In the genomic region with DNA sequence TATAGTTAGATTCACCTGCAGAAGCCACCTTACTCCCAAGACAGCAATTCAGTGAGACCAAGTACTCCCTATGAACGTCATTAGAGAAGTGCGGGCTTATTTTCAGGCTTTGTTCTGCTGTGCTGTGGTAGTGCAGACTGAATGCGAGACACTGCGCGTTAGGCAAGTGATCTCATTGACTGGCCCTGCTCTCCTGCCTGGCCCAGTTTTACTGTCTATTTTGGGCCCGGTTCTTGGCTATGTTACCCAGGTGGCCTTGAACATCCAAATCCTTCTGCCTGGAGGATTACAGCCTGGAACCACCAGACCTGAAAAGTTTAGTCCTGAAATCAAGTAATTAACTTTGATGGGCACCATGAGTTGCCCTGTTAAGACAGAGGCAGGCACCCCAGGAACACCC, we compare ENCODE assay signal across 16 mouse cellular contexts. TPM values are rescaled to one million over a fixed set of nuclear protein-coding genes. Genes with fewer than 3 reads are reported as not detected.
DNase-seq lines count a peak whose midpoint lies in the region; ATAC-seq lines count a peak whose summit lies in the region.
"Had no signal": no experiment of that assay in that cellular context is flagged by ENCODE, and none has a peak within 500 bp of the region (broad histone marks: within the 10 kb centered on the region; RNA-seq: fewer than 3 reads in every experiment).

No protein-coding gene starts in this region.

- H3K9ac ChIP-seq in heart, embryonic 11.5 days (ENCODE audit: low read depth, low read length): no peak overlapping the region
- H3K9ac ChIP-seq: limb, embryonic 12.5 days; liver, embryonic 14.5 days; lung, embryonic 15.5 days had no signal

- no peak overlapping the region for H3K4me2 ChIP-seq in heart, embryonic 11.5 days
- H3K4me2 ChIP-seq: limb, embryonic 12.5 days; lung, embryonic 15.5 days had no signal

- no peaks in the 10 kb centered on the region for H3K9me3 ChIP-seq in heart, embryonic 11.5 days (replicated peaks; ENCODE audit: control insufficient read depth, low read length)
- H3K9me3 ChIP-seq: limb, embryonic 12.5 days; lung, embryonic 15.5 days had no signal

- no peaks in the 10 kb centered on the region for H3K27me3 ChIP-seq in heart, embryonic 11.5 days (ENCODE audit: control insufficient read depth, insufficient read depth, low read length)
- H3K27me3 ChIP-seq: limb, embryonic 12.5 days; lung, embryonic 15.5 days had no signal

- DNase-seq in adrenal gland, adult (ENCODE audit: inconsistent age in 2 of 2, low spot score in 1 of 2): peak; percentile 65 to 74
- DNase-seq in adrenal gland, adult 18-20 months (ENCODE audit: low spot score in 2 of 2): no peak
- no peak for DNase-seq in frontal cortex, postnatal 36 days (ENCODE audit: low spot score in 2 of 2)
- peak; percentile 40 for DNase-seq in heart, adult 8-10 months (ENCODE audit: low spot score)
- no peak for DNase-seq in c-Kit-positive CD71-positive TER-119-positive erythroid progenitor cells, embryonic 14.5 days (ENCODE audit: low spot score)
- no peak for DNase-seq in spleen, postnatal 36 days (ENCODE audit: low spot score in 2 of 2)
- DNase-seq: embryo, embryonic 11 days; kidney, adult 11 months; lung, postnatal 4 days; right cerebral cortex, postnatal 4 days had no signal

- WGBS in heart, embryonic 11.5 days (ENCODE audit: insufficient replicate concordance): 93% methylated on average over 6 of the region's 6 CpGs

- peaks cover 17% of the 10 kb centered on the region for H3K36me3 ChIP-seq in heart, embryonic 11.5 days (ENCODE audit: control insufficient read depth, insufficient read depth, low read length)

- no peak overlapping the region for H3K4me3 ChIP-seq in heart, embryonic 11.5 days (ENCODE audit: low read depth, low read length)
- H3K4me3 ChIP-seq: limb, embryonic 12.5 days; lung, embryonic 15.5 days had no signal

- peak; percentile 57; the same call in 1 of the 2 replicates for ATAC-seq in frontal cortex, adult (ENCODE audit: low TSS enrichment)
- no peak for ATAC-seq in heart, embryonic 11.5 days (replicated peaks; ENCODE audit: insufficient number of reproducible peaks, low FRiP score, low TSS enrichment)
- ATAC-seq: forebrain, embryonic 16.5 days had no signal

- H3K4me1 ChIP-seq in heart, embryonic 11.5 days (ENCODE audit: control insufficient read depth, insufficient read depth, low read length): no peaks in the 10 kb centered on the region
- H3K4me1 ChIP-seq: limb, embryonic 12.5 days; lung, embryonic 15.5 days had no signal

- H3K27ac ChIP-seq in heart, embryonic 11.5 days (ENCODE audit: low read depth, low read length): no peak overlapping the region
- H3K27ac ChIP-seq: limb, embryonic 12.5 days; liver, embryonic 14.5 days; lung, embryonic 15.5 days had no signal

RNA-seq across cellular contexts. Expression of a gene that starts 35.2 kb away (rescaled TPM):
- 10 to 100 TPM; 19.7 to 23.3 TPM for total RNA-seq in adrenal gland, adult 18-20 months (2021)
- 10 to 100 TPM; 71.9 to 85.2 (median 79.4) TPM for total RNA-seq in heart, adult 8-10 months (2022)
- polyA plus RNA-seq in heart, embryonic 11.5 days (2014; fragmentation: Nextera tagmentation; extraction: Ambion mirVana): 79.1 and 82.5 TPM in 2 replicates

RNA-seq across cellular contexts. Expression of a gene that starts 35.3 kb away (rescaled TPM):
- under 1 TPM; 0.32 to 0.33 TPM for total RNA-seq in adrenal gland, adult 18-20 months (2021)
- total RNA-seq in heart, adult 8-10 months (2022): under 1 TPM in 1 of 4 experiments, not detected in 3; 0.22 TPM
- polyA plus RNA-seq in heart, embryonic 11.5 days (2014; fragmentation: Nextera tagmentation; extraction: Ambion mirVana): 0.20 and 0.21 TPM in 2 replicates

RNA-seq across cellular contexts. Expression of a gene that starts 56.7 kb away (rescaled TPM):
- total RNA-seq in adrenal gland, adult 18-20 months (2021): 10 to 100 TPM; 69.1 to 80.0 TPM
- 10 to 100 TPM; 86.6 to 95.2 (median 88.9) TPM for total RNA-seq in heart, adult 8-10 months (2022)
- polyA plus RNA-seq in heart, embryonic 11.5 days (2014; fragmentation: Nextera tagmentation; extraction: Ambion mirVana): 114 and 142 TPM in 2 replicates

Comparison
In these comparisons a context has a peak if more than half of its experiments do, and no peak if none do; other contexts are left out.
1. DNase-seq: peak in adrenal gland, adult (2 of 2) and heart, adult 8-10 months (single experiment); none in adrenal gland, adult 18-20 months (0 of 2), frontal cortex, postnatal 36 days (0 of 2), c-Kit-positive CD71-positive TER-119-positive erythroid progenitor cells, embryonic 14.5 days (single experiment) and spleen, postnatal 36 days (0 of 2).